Mouse (Mus musculus) C2C12 (cell line): Measurements from ENCODE around the gene Zfp819.

Experiments used
- CEBPB ChIP-seq: IDR thresholded peaks from one replicate; pipeline ENCODE4 v1.6.1; 2011; ENCODE audit warnings: low read depth, mild to moderate bottlenecking, control low read depth, moderate library complexity
- CTCF ChIP-seq: IDR thresholded peaks from one replicate; pipeline ENCODE4 v1.5.1; 2011; ENCODE audit not compliant: control insufficient read depth, insufficient read depth, insufficient read length
- MAX ChIP-seq: IDR thresholded peaks from one replicate; pipeline ENCODE4 v1.6.1; 2011; ENCODE audit warnings: mild to moderate bottlenecking, control low read depth
- MYOD1 ChIP-seq: IDR thresholded peaks from one replicate; pipeline ENCODE4 v1.6.1; 2011; ENCODE audit warnings: low read depth; ENCODE audit not compliant: control insufficient read depth, insufficient read length
- USF1 ChIP-seq: IDR thresholded peaks from one replicate; pipeline ENCODE4 v1.6.1; 2011; ENCODE audit warnings: low read depth, mild to moderate bottlenecking, control low read depth, moderate library complexity

DNA sequence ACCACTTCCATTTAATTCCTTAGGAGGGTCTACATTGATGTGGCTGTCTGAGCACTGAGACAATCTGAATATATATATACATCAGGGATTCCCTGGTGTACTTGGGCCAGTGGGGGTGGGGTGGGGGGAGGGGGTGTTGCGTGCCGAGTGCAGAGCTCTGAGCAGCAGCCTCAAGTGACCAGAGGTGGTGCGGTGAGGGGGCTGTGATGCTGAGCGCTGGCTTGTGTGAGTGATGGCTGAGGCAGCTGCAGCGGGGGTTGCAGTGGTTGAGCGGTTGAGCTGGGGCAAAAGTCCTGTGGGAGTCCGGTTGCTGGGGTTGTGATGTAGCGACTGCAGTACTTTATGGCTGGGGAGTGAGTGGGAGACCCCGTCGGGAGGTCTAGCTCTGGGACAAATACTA, 16.9 kb downstream of the Zfp819 start:
- no peak for TF ChIP-seq CTCF
- no peak for TF ChIP-seq MAX
- TF ChIP-seq USF1, result no peak
- peak; percentile 15 for TF ChIP-seq MYOD1
- no peak for TF ChIP-seq CEBPB
